In the genomic region with DNA sequence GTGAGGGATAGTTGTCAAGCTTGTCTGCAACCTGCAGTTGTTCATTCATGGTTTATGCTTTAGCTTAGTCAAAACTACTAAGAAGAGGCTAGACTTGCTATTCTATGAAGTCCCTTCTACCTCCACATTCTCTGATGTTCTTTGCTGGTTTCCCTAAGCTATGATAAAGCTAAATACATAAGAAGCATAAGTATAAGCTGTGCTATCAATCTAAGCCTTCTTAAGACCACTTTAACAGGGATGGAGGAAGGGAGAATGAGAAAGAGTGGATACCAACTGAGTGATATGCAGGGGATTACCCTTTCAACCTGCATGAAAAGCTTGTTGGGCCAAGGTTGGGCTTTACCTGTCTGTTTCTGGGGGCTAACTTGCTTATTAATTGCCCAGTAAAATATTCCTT, we compare ENCODE assay signal across 18 mouse cellular contexts. TPM values are rescaled to one million over a fixed set of nuclear protein-coding genes. Genes with fewer than 3 reads are reported as not detected.
"Had no signal": no experiment of that assay in that cellular context is flagged by ENCODE, and none has a peak within 500 bp of the region (broad histone marks: within the 10 kb centered on the region; RNA-seq: fewer than 3 reads in every experiment).

No protein-coding gene starts in this region.

- H3K36me3 ChIP-seq: neural tube, embryonic 12.5 days; neural tube, embryonic 13.5 days; neural tube, embryonic 15.5 days; stomach, embryonic 15.5 days had no signal

- H3K9me3 ChIP-seq: neural tube, embryonic 12.5 days; neural tube, embryonic 13.5 days; neural tube, embryonic 15.5 days; stomach, embryonic 15.5 days had no signal

- H3K27ac ChIP-seq: neural tube, embryonic 12.5 days; neural tube, embryonic 15.5 days; stomach, embryonic 15.5 days; stomach, postnatal 0 days had no signal

- DNase-seq: right cerebral cortex, adult 18-20 months; right cerebral cortex, postnatal 14 days; right cerebral cortex, postnatal 25 days; right cerebral cortex, postnatal 4 days; spleen, adult 18-20 months; thymus, adult 18-20 months; thymus, adult 2 months; thymus, postnatal 14 days; thymus, postnatal 25 days; thymus, postnatal 36 days; thymus, postnatal 4 days had no signal

- H3K4me1 ChIP-seq: stomach, embryonic 15.5 days had no signal

- H3K27me3 ChIP-seq: stomach, embryonic 15.5 days had no signal

- H3K4me3 ChIP-seq: neural tube, embryonic 12.5 days; neural tube, embryonic 13.5 days; neural tube, embryonic 15.5 days; stomach, embryonic 15.5 days had no signal

- H3K4me2 ChIP-seq: neural tube, embryonic 12.5 days; neural tube, embryonic 13.5 days; neural tube, embryonic 15.5 days; stomach, embryonic 15.5 days had no signal

- H3K9ac ChIP-seq: neural tube, embryonic 12.5 days; neural tube, embryonic 15.5 days; stomach, embryonic 15.5 days had no signal

RNA-seq across cellular contexts. Expression of a gene that starts 33.9 kb away (rescaled TPM):
- total RNA-seq: neutrophil, adult 5-6 weeks had no signal
- polyA plus RNA-seq: testis, adult 2 months had no signal
